Mouse (Mus musculus): ENCODE results near the gene Ankrd13a. TPM values are rescaled to one million over a fixed set of nuclear protein-coding genes. Genes with fewer than 3 reads are reported as not detected.

Gene Ankrd13a
- polyA plus RNA-seq, 1 experiment from 2014 or later = 50.1 TPM

GRCm38 (mm10) chr5:114745581-114745980 is 28.9 kb upstream of the Ankrd13a start:
- H3K27ac ChIP-seq (replicated peaks) = no peak overlapping the region
- no peaks in the 10 kb centered on the region for H3K27me3 ChIP-seq (ENCODE audit: low read depth, poor library complexity, severe bottlenecking)
- 92% methylated on average over 5 of the region's 5 CpGs for WGBS
- no peak for DNase-seq (ENCODE audit: low spot score)
- H3K36me3 ChIP-seq = peaks cover 92% of the 10 kb centered on the region
- no peak overlapping the region for H3K4me3 ChIP-seq
- no peaks in the 10 kb centered on the region for H3K9me3 ChIP-seq (replicated peaks)
- H3K4me1 ChIP-seq = no peaks in the 10 kb centered on the region

- WGBS = 97% methylated on average over 4 of the region's 4 CpGs
- Histone ChIP-seq H3K4me3 (no peak overlapping the region), H3K27me3 (ENCODE audit: low read depth, poor library complexity, severe bottlenecking) (no peaks in the 10 kb centered on the region), H3K27ac (replicated peaks) (no peak overlapping the region), H3K4me1 (no peaks in the 10 kb centered on the region), H3K9me3 (replicated peaks) (no peaks in the 10 kb centered on the region), H3K36me3 (peaks cover 92% of the 10 kb centered on the region)
- DNase-seq (ENCODE audit: low spot score) = no peak
Observed at GRCm38 (mm10) chr5:114746886-114747285, 27.6 kb upstream of the Ankrd13a start.

- Histone ChIP-seq H3K9me3 (replicated peaks) (no peaks in the 10 kb centered on the region), H3K4me3 (no peak overlapping the region), H3K27me3 (ENCODE audit: low read depth, poor library complexity, severe bottlenecking) (no peaks in the 10 kb centered on the region), H3K4me1 (no peaks in the 10 kb centered on the region), H3K27ac (replicated peaks) (no peak overlapping the region), H3K36me3 (peaks cover 92% of the 10 kb centered on the region)
- WGBS = 94% methylated on average over 5 of the region's 5 CpGs
- DNase-seq (ENCODE audit: low spot score) = no peak
Observed at GRCm38 (mm10) chr5:114747521-114747920, 27.0 kb upstream of the Ankrd13a start.

- DNase-seq (ENCODE audit: low spot score) = no peak
- peaks cover 92% of the 10 kb centered on the region for H3K36me3 ChIP-seq
- H3K9me3 ChIP-seq (replicated peaks) = no peaks in the 10 kb centered on the region
- H3K4me1 ChIP-seq = no peaks in the 10 kb centered on the region
- H3K27me3 ChIP-seq (ENCODE audit: low read depth, poor library complexity, severe bottlenecking) = no peaks in the 10 kb centered on the region
- H3K27ac ChIP-seq (replicated peaks) = no peak overlapping the region
- H3K4me3 ChIP-seq = no peak overlapping the region
- 87% methylated on average over 10 of the region's 10 CpGs for WGBS
Observed at GRCm38 (mm10) chr5:114750325-114750724, 24.2 kb upstream of the Ankrd13a start.

- peaks cover 90% of the 10 kb centered on the region for H3K36me3 ChIP-seq
- 92% methylated on average over 10 of the region's 10 CpGs for WGBS
- no peaks in the 10 kb centered on the region for H3K9me3 ChIP-seq (replicated peaks)
- no peak overlapping the region for H3K4me3 ChIP-seq
- no peak overlapping the region for H3K27ac ChIP-seq (replicated peaks)
- DNase-seq (ENCODE audit: low spot score) = no peak
- H3K27me3 ChIP-seq (ENCODE audit: low read depth, poor library complexity, severe bottlenecking) = no peaks in the 10 kb centered on the region
- H3K4me1 ChIP-seq = no peaks in the 10 kb centered on the region
Observed at GRCm38 (mm10) chr5:114752397-114752796, 22.1 kb upstream of the Ankrd13a start.

- Histone ChIP-seq H3K27me3 (ENCODE audit: low read depth, poor library complexity, severe bottlenecking) (no peaks in the 10 kb centered on the region), H3K4me3 (no peak overlapping the region), H3K9me3 (replicated peaks) (no peaks in the 10 kb centered on the region), H3K36me3 (peaks cover 86% of the 10 kb centered on the region), H3K27ac (replicated peaks) (no peak overlapping the region), H3K4me1 (no peaks in the 10 kb centered on the region)
- DNase-seq (ENCODE audit: low spot score) = no peak
- WGBS = 93% methylated on average over 12 of the region's 12 CpGs
Observed at GRCm38 (mm10) chr5:114753384-114753783, 21.1 kb upstream of the Ankrd13a start.

GRCm38 (mm10) chr5:114759536-114760090 is 14.9 kb upstream of the Ankrd13a start:
- no peak for DNase-seq (ENCODE audit: low spot score)
- Histone ChIP-seq H3K4me1 (no peaks in the 10 kb centered on the region), H3K27ac (replicated peaks) (no peak overlapping the region), H3K9me3 (replicated peaks) (no peaks in the 10 kb centered on the region), H3K36me3 (peaks cover 81% of the 10 kb centered on the region), H3K27me3 (ENCODE audit: low read depth, poor library complexity, severe bottlenecking) (no peaks in the 10 kb centered on the region), H3K4me3 (no peak overlapping the region)
- 94% methylated on average over 5 of the region's 5 CpGs for WGBS

GRCm38 (mm10) chr5:114761980-114762379 is 12.5 kb upstream of the Ankrd13a start:
- 94% methylated on average over 8 of the region's 8 CpGs for WGBS
- DNase-seq (ENCODE audit: low spot score) = no peak
- H3K27ac ChIP-seq (replicated peaks) = no peak overlapping the region
- H3K27me3 ChIP-seq (ENCODE audit: low read depth, poor library complexity, severe bottlenecking) = no peaks in the 10 kb centered on the region
- H3K9me3 ChIP-seq (replicated peaks) = no peaks in the 10 kb centered on the region
- peaks cover 82% of the 10 kb centered on the region for H3K36me3 ChIP-seq
- H3K4me1 ChIP-seq = no peaks in the 10 kb centered on the region
- no peak overlapping the region for H3K4me3 ChIP-seq

- H3K27me3 ChIP-seq (ENCODE audit: low read depth, poor library complexity, severe bottlenecking) = no peaks in the 10 kb centered on the region
- no peaks in the 10 kb centered on the region for H3K4me1 ChIP-seq
- H3K4me3 ChIP-seq = no peak overlapping the region
- no peak for DNase-seq (ENCODE audit: low spot score)
- WGBS = 93% methylated on average over 18 of the region's 18 CpGs
- H3K9me3 ChIP-seq (replicated peaks) = no peaks in the 10 kb centered on the region
- peaks cover 69% of the 10 kb centered on the region for H3K36me3 ChIP-seq
- H3K27ac ChIP-seq (replicated peaks) = no peak overlapping the region
Observed at GRCm38 (mm10) chr5:114764812-114765735, 9.4 kb upstream of the Ankrd13a start.

GRCm38 (mm10) chr5:114766686-114767085 is 7.8 kb upstream of the Ankrd13a start:
- Histone ChIP-seq H3K27ac (replicated peaks) (no peak overlapping the region), H3K4me3 (no peak overlapping the region), H3K4me1 (peaks cover 7% of the 10 kb centered on the region), H3K36me3 (peaks cover 54% of the 10 kb centered on the region), H3K27me3 (ENCODE audit: low read depth, poor library complexity, severe bottlenecking) (no peaks in the 10 kb centered on the region), H3K9me3 (replicated peaks) (no peaks in the 10 kb centered on the region)
- no peak for DNase-seq (ENCODE audit: low spot score)
- WGBS = 94% methylated on average over 8 of the region's 8 CpGs

- H3K27ac ChIP-seq (replicated peaks) = no peak overlapping the region
- H3K36me3 ChIP-seq = peaks cover 49% of the 10 kb centered on the region
- no peak for DNase-seq (ENCODE audit: low spot score)
- peaks cover 12% of the 10 kb centered on the region for H3K4me1 ChIP-seq
- H3K9me3 ChIP-seq (replicated peaks) = no peaks in the 10 kb centered on the region
- H3K4me3 ChIP-seq = no peak overlapping the region
- WGBS = 87% methylated on average over 7 of the region's 7 CpGs
- no peaks in the 10 kb centered on the region for H3K27me3 ChIP-seq (ENCODE audit: low read depth, poor library complexity, severe bottlenecking)
Observed at GRCm38 (mm10) chr5:114767185-114767584, 7.3 kb upstream of the Ankrd13a start.

GRCm38 (mm10) chr5:114769786-114770185 is 4.7 kb upstream of the Ankrd13a start:
- DNase-seq (ENCODE audit: low spot score) = no peak
- 94% methylated on average over 8 of the region's 8 CpGs for WGBS
- Histone ChIP-seq H3K4me3 (no peak overlapping the region), H3K4me1 (peaks cover 23% of the 10 kb centered on the region), H3K27ac (replicated peaks) (no peak overlapping the region), H3K27me3 (ENCODE audit: low read depth, poor library complexity, severe bottlenecking) (no peaks in the 10 kb centered on the region), H3K9me3 (replicated peaks) (no peaks in the 10 kb centered on the region), H3K36me3 (peaks cover 24% of the 10 kb centered on the region)

- Histone ChIP-seq H3K4me1 (peaks cover 41% of the 10 kb centered on the region), H3K27me3 (ENCODE audit: low read depth, poor library complexity, severe bottlenecking) (no peaks in the 10 kb centered on the region), H3K36me3 (peaks cover 4% of the 10 kb centered on the region; the same call in 1 of the 2 replicates), H3K4me3 (peak overlapping the region; percentile 100), H3K27ac (replicated peaks) (no peak overlapping the region), H3K9me3 (replicated peaks) (no peaks in the 10 kb centered on the region)
- WGBS = 84% methylated on average over 8 of the region's 8 CpGs
- DNase-seq (ENCODE audit: low spot score) = no peak
Observed at GRCm38 (mm10) chr5:114771796-114772195, 2.7 kb upstream of the Ankrd13a start.
